Mouse (Mus musculus): ENCODE data around the gene Spata19. TPM values are rescaled to one million over a fixed set of nuclear protein-coding genes. Genes with fewer than 3 reads are reported as not detected.

Gene Spata19
- polyA plus RNA-seq, 1 experiment from 2014 or later: not detected

DNA sequence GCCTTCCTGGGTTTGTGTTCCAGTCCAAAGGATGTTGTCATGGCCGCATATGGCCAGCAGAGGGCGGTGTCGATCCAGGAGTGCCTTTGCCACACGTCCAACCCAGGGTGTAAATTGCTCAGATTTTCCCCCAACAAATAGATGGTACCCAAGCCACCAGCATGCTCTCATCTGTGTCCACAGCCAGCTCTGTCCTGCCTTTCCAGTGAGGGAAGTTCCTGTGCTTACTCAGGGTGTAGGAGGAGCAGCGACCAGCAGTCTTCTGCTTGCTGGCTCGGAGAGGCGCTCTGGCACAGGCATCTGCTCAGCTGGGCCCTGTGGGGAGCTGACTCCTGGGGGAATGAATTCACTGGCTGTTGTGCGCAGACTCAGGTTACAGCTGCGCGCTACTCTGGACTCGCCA lies 17.5 kb downstream of the Spata19 start:
- no peaks in the 10 kb centered on the region for H3K4me1 ChIP-seq (ENCODE audit: control insufficient read depth, insufficient read depth, low read length)
- H3K27ac ChIP-seq (ENCODE audit: low read depth, low read length): no peak overlapping the region
- peak; percentile 58 for ATAC-seq (ENCODE audit: low FRiP score, low TSS enrichment)
- no peak overlapping the region for H3K4me3 ChIP-seq (ENCODE audit: low read length)
- H3K4me2 ChIP-seq (replicated peaks; ENCODE audit: low read depth, low read length): no peak overlapping the region; the same call in 1 of the 2 replicates
- no peaks in the 10 kb centered on the region for H3K36me3 ChIP-seq (ENCODE audit: control insufficient read depth, insufficient read depth, low read length)
- H3K27me3 ChIP-seq (ENCODE audit: control insufficient read depth, insufficient read depth, low read length): no peaks in the 10 kb centered on the region
- no peaks in the 10 kb centered on the region for H3K9me3 ChIP-seq (ENCODE audit: control insufficient read depth, low read length)
- H3K9ac ChIP-seq (ENCODE audit: low read depth, low read length): no peak overlapping the region
- WGBS: 2% methylated on average over 11 of the region's 11 CpGs

DNA sequence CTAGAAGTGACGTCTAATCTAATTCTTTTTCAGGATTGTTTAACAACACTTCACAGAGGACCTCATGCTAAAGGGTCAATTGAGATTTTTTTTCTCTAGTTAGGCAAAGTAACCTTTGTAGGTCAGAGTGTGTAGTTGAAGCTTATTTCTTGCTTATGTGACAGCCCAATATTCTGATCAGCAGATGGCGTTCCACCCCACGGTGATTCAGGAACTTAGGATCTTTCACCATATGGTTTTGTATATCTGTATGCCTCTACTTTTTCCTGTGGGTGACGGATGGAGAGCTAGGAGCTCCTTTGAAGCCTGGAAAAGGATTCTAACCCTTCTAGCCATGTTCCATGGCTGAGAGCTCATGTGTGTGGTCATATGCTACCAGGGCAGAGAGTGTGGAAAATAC lies 27.9 kb downstream of the Spata19 start:
- Histone ChIP-seq H3K9ac (ENCODE audit: low read depth, low read length) (no peak overlapping the region), H3K36me3 (ENCODE audit: control insufficient read depth, insufficient read depth, low read length) (no peaks in the 10 kb centered on the region), H3K4me1 (ENCODE audit: control insufficient read depth, insufficient read depth, low read length) (no peaks in the 10 kb centered on the region), H3K27ac (ENCODE audit: low read depth, low read length) (no peak overlapping the region), H3K4me2 (replicated peaks; ENCODE audit: low read depth, low read length) (no peak overlapping the region), H3K4me3 (ENCODE audit: low read length) (no peak overlapping the region), H3K27me3 (ENCODE audit: control insufficient read depth, insufficient read depth, low read length) (no peaks in the 10 kb centered on the region), H3K9me3 (ENCODE audit: control insufficient read depth, low read length) (no peaks in the 10 kb centered on the region)
- WGBS: 71% methylated on average over 4 of the region's 4 CpGs
- ATAC-seq (ENCODE audit: low FRiP score, low TSS enrichment): no peak

GRCm38 (mm10) chr9:27428552-27428951 lies 32.0 kb downstream of the Spata19 start:
- no peak overlapping the region for H3K27ac ChIP-seq (ENCODE audit: low read depth, low read length)
- no peak overlapping the region for H3K4me3 ChIP-seq (ENCODE audit: low read length)
- no peak overlapping the region for H3K9ac ChIP-seq (ENCODE audit: low read depth, low read length)
- H3K4me2 ChIP-seq (replicated peaks; ENCODE audit: low read depth, low read length): no peak overlapping the region
- no peaks in the 10 kb centered on the region for H3K27me3 ChIP-seq (ENCODE audit: control insufficient read depth, insufficient read depth, low read length)
- H3K36me3 ChIP-seq (ENCODE audit: control insufficient read depth, insufficient read depth, low read length): no peaks in the 10 kb centered on the region
- 69% methylated on average over 4 of the region's 4 CpGs for WGBS
- no peak for ATAC-seq (ENCODE audit: low FRiP score, low TSS enrichment)
- H3K9me3 ChIP-seq (ENCODE audit: control insufficient read depth, low read length): no peaks in the 10 kb centered on the region
- H3K4me1 ChIP-seq (ENCODE audit: control insufficient read depth, insufficient read depth, low read length): no peaks in the 10 kb centered on the region

GRCm38 (mm10) chr9:27433301-27433700 lies 36.7 kb downstream of the Spata19 start:
- no peak overlapping the region for H3K4me3 ChIP-seq (ENCODE audit: low read length)
- no peaks in the 10 kb centered on the region for H3K4me1 ChIP-seq (ENCODE audit: control insufficient read depth, insufficient read depth, low read length)
- no peaks in the 10 kb centered on the region for H3K9me3 ChIP-seq (ENCODE audit: control insufficient read depth, low read length)
- H3K9ac ChIP-seq (ENCODE audit: low read depth, low read length): no peak overlapping the region
- no peaks in the 10 kb centered on the region for H3K27me3 ChIP-seq (ENCODE audit: control insufficient read depth, insufficient read depth, low read length)
- H3K36me3 ChIP-seq (ENCODE audit: control insufficient read depth, insufficient read depth, low read length): no peaks in the 10 kb centered on the region
- no peak overlapping the region for H3K4me2 ChIP-seq (replicated peaks; ENCODE audit: low read depth, low read length)
- no peak overlapping the region for H3K27ac ChIP-seq (ENCODE audit: low read depth, low read length)
- WGBS: 85% methylated on average over 7 of the region's 7 CpGs
- no peak for ATAC-seq (ENCODE audit: low FRiP score, low TSS enrichment)

DNA sequence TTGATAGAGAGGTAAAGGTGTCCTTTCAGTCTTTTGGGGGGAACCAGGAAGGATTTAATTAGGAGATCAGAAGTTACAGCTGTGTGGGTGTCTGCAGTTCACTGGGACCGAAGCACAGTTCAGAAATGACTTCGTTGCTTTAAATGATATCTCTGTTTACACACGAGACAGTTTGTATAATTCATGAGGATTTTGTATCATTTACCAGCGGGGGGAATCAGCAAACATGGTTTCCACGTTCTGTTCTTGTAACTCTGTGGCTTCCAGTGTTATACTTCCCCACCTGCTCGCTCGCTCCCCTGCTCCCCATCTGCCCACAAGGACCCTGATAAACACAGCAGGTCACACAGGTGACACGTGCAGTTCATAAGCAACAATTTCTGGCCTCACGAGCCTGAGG lies 39.3 kb downstream of the Spata19 start:
- WGBS: 78% methylated on average over 9 of the region's 9 CpGs
- Histone ChIP-seq H3K27ac (ENCODE audit: low read depth, low read length) (no peak overlapping the region), H3K4me1 (ENCODE audit: control insufficient read depth, insufficient read depth, low read length) (no peaks in the 10 kb centered on the region), H3K36me3 (ENCODE audit: control insufficient read depth, insufficient read depth, low read length) (no peaks in the 10 kb centered on the region), H3K9me3 (ENCODE audit: control insufficient read depth, low read length) (no peaks in the 10 kb centered on the region), H3K27me3 (ENCODE audit: control insufficient read depth, insufficient read depth, low read length) (no peaks in the 10 kb centered on the region), H3K9ac (ENCODE audit: low read depth, low read length) (no peak overlapping the region), H3K4me3 (ENCODE audit: low read length) (no peak overlapping the region), H3K4me2 (replicated peaks; ENCODE audit: low read depth, low read length) (no peak overlapping the region)
- ATAC-seq (ENCODE audit: low FRiP score, low TSS enrichment): no peak

DNA sequence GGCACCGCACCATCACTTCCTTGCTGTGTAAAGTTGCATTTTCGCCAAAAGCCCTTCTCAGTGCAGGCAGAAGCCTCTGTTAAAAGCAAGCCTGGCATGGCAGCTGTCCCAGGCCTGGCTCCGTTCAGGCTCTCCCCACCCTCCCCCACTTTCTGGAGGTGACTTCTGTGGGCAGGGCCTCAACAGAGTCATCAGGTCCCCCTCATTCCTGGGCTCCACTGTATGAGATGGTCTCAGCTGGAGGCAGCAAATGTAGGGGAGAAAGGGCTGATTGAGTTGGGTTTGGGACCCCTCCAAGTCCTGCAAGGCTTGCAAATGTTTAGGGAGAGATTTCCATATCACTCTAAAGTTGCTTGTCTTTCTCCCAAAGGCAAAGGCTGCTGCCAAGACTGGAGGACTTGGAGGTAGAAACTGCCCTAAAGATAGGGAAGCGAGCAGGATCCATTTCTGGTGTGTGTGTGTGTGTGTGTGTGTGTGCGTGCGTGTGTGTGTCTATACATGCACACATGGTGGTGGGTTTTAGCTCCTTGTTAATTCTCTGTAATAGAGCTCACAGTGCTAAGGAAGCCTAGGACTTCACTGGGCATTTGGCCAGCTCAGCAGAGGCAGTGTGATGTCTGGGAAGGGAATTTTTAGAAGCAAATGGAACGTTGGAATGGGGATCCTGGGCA lies 40.9 kb downstream of the Spata19 start:
- H3K9me3 ChIP-seq (ENCODE audit: control insufficient read depth, low read length): no peaks in the 10 kb centered on the region
- H3K4me3 ChIP-seq (ENCODE audit: low read length): no peak overlapping the region
- H3K36me3 ChIP-seq (ENCODE audit: control insufficient read depth, insufficient read depth, low read length): no peaks in the 10 kb centered on the region
- H3K9ac ChIP-seq (ENCODE audit: low read depth, low read length): no peak overlapping the region
- WGBS: 80% methylated on average over 7 of the region's 7 CpGs
- H3K27me3 ChIP-seq (ENCODE audit: control insufficient read depth, insufficient read depth, low read length): no peaks in the 10 kb centered on the region
- H3K4me2 ChIP-seq (replicated peaks; ENCODE audit: low read depth, low read length): no peak overlapping the region
- no peak for ATAC-seq (ENCODE audit: low FRiP score, low TSS enrichment)
- no peak overlapping the region for H3K27ac ChIP-seq (ENCODE audit: low read depth, low read length)
- H3K4me1 ChIP-seq (ENCODE audit: control insufficient read depth, insufficient read depth, low read length): no peaks in the 10 kb centered on the region

GRCm38 (mm10) chr9:27449780-27450422 lies 53.3 kb downstream of the Spata19 start:
- Histone ChIP-seq H3K9ac (ENCODE audit: low read depth, low read length) (no peak overlapping the region), H3K4me1 (ENCODE audit: control insufficient read depth, insufficient read depth, low read length) (no peaks in the 10 kb centered on the region), H3K4me3 (ENCODE audit: low read length) (no peak overlapping the region), H3K27ac (ENCODE audit: low read depth, low read length) (no peak overlapping the region), H3K4me2 (replicated peaks; ENCODE audit: low read depth, low read length) (no peak overlapping the region), H3K36me3 (ENCODE audit: control insufficient read depth, insufficient read depth, low read length) (no peaks in the 10 kb centered on the region), H3K27me3 (ENCODE audit: control insufficient read depth, insufficient read depth, low read length) (no peaks in the 10 kb centered on the region), H3K9me3 (ENCODE audit: control insufficient read depth, low read length) (no peaks in the 10 kb centered on the region)
- no peak for ATAC-seq (ENCODE audit: low FRiP score, low TSS enrichment)
- 39% methylated on average over 9 of the region's 9 CpGs for WGBS

Other genes with a start within 250 kb of the Spata19 start
- gene Jam3, start 241.4 kb upstream of the Spata19 start, polyA plus RNA-seq (2014; fragmentation: Nextera tagmentation; extraction: Ambion mirVana): 75.1 and 78.3 TPM in 2 replicates
- 1.9 and 2.2 TPM in 2 replicates for gene Igsf9b, start 97.6 kb upstream of the Spata19 start, polyA plus RNA-seq (2014; fragmentation: Nextera tagmentation; extraction: Ambion mirVana)